Mouse (Mus musculus) MEL (cell line): ENCODE data around the gene Col11a2. TPM values are rescaled to one million over a fixed set of nuclear protein-coding genes. Genes with fewer than 3 reads are reported as not detected.
"Not testable (repeated sequence)": the region's sequence is repeated elsewhere in the genome, so short reads cannot be mapped to it uniquely, and the experiment has no call there.

Experiments used
- DNase-seq: peaks from one replicate; pipeline ENCODE4 v3.0.0; 2011; ENCODE audit warnings: low read depth, low spot score
- H3K27ac ChIP-seq: 2 replicates; pipeline ENCODE4 v1.5.1; 2012; ENCODE audit warnings: low read depth, mild to moderate bottlenecking, control low read depth, low read length, moderate library complexity; ENCODE audit not compliant: control insufficient read depth
- H3K27me3 ChIP-seq, 2 experiments: fragments of 150-350 bp in 1 of 2; sonication (generic) in 1 of 2; 2 replicates each; pipeline ENCODE4 v1.6.1; 2012; ENCODE audit warnings: low read length in 2 of 2, mild to moderate bottlenecking in 2 of 2, improper control_type of control experiment in 1 of 2, moderate library complexity in 1 of 2; ENCODE audit not compliant: insufficient read depth in 2 of 2, control insufficient read depth in 1 of 2
- H3K36me3 ChIP-seq, 2 experiments: 2 replicates each; pipeline ENCODE4 v1.6.1; 2012 to 2014; ENCODE audit warnings: low read length in 2 of 2, improper control_type of control experiment in 1 of 2, inconsistent platforms in 1 of 2, mild to moderate bottlenecking in 1 of 2; ENCODE audit not compliant: insufficient read depth in 2 of 2, control insufficient read depth in 1 of 2
- H3K4me1 ChIP-seq, 2 experiments: fragments of 150-350 bp in 1 of 2; sonication (generic) in 1 of 2; 2 replicates each; pipeline ENCODE4 v1.6.1; 2012; ENCODE audit warnings: low read length in 2 of 2, improper control_type of control experiment in 1 of 2, mild to moderate bottlenecking in 1 of 2; ENCODE audit not compliant: insufficient read depth in 2 of 2, control insufficient read depth in 1 of 2
- H3K4me3 ChIP-seq, 2 experiments: fragments of 150-350 bp in 1 of 2; sonication (generic) in 1 of 2; 2 replicates each; pipeline ENCODE4 v1.5.1; 2012; ENCODE audit warnings: low read depth in 2 of 2, low read length in 2 of 2, mild to moderate bottlenecking in 2 of 2, moderate library complexity in 2 of 2, control low read depth in 1 of 2, improper control_type of control experiment in 1 of 2; ENCODE audit not compliant: control insufficient read depth in 1 of 2, insufficient read depth in 1 of 2
- H3K79me2 ChIP-seq: 2 replicates; pipeline ENCODE4 v1.6.1; 2012; ENCODE audit warnings: mild to moderate bottlenecking, low read length, moderate library complexity; ENCODE audit not compliant: control insufficient read depth, poor library complexity, insufficient read depth
- H3K9ac ChIP-seq: 2 replicates; pipeline ENCODE4 v1.6.1; 2012; ENCODE audit warnings: low read depth, mild to moderate bottlenecking, control low read depth, low read length, moderate library complexity; ENCODE audit not compliant: control insufficient read depth, poor library complexity, severe bottlenecking
- H3K9me3 ChIP-seq: fragments of 150-350 bp; sonication (generic); replicated peaks from 2 replicates; pipeline ENCODE4 v1.6.1; 2012; ENCODE audit warnings: mild to moderate bottlenecking, low read length, improper control_type of control experiment, moderate library complexity; ENCODE audit not compliant: insufficient read depth
- E2F4 ChIP-seq: IDR thresholded peaks from 2 replicates; pipeline ENCODE4 v1.6.1; 2011; ENCODE audit warnings: low read depth, low read length, improper control_type of control experiment, borderline replicate concordance
- JUND ChIP-seq: IDR thresholded peaks from 2 replicates; pipeline ENCODE4 v1.6.1; 2011; ENCODE audit warnings: low read depth, mild to moderate bottlenecking, improper control_type of control experiment, low read length
- POLR2A ChIP-seq, 2 experiments: IDR thresholded peaks; 2 replicates each; pipeline ENCODE4 v1.6.1; 2011 to 2012; ENCODE audit warnings: low read length in 2 of 2, mild to moderate bottlenecking in 2 of 2, control low read depth in 1 of 2, improper control_type of control experiment in 1 of 2, low read depth in 1 of 2, moderate library complexity in 1 of 2; ENCODE audit not compliant: control insufficient read depth in 1 of 2, insufficient read depth in 1 of 2, poor library complexity in 1 of 2
- POLR2AphosphoS2 ChIP-seq: IDR thresholded peaks from 2 replicates; pipeline ENCODE4 v1.6.1; 2011; ENCODE audit warnings: low read length, improper control_type of control experiment
- POLR2AphosphoS5 ChIP-seq: IDR thresholded peaks from 2 replicates; pipeline ENCODE4 v1.6.1; 2012; ENCODE audit warnings: low read depth, borderline replicate concordance, mild to moderate bottlenecking, inconsistent platforms, low read length, moderate library complexity, mixed read lengths
- USF1 ChIP-seq: IDR thresholded peaks from 2 replicates; pipeline ENCODE4 v1.6.1; 2014; ENCODE audit warnings: low read depth, mild to moderate bottlenecking, inconsistent platforms, low read length, improper control_type of control experiment, moderate library complexity
- ZC3H11A ChIP-seq: IDR thresholded peaks from 2 replicates; pipeline ENCODE4 v1.6.1; 2012; ENCODE audit warnings: low read depth, mild to moderate bottlenecking, inconsistent platforms, low read length, improper control_type of control experiment
- ZNF384 ChIP-seq: IDR thresholded peaks from 2 replicates; pipeline ENCODE4 v1.6.1; 2012; ENCODE audit warnings: low read depth, mild to moderate bottlenecking, inconsistent platforms, low read length, improper control_type of control experiment
- polyA plus RNA-seq, 2 experiments: library from polyadenylated mRNA; stranded (reverse) in 1 of 2; unstranded in 1 of 2; fragments of >175 nt in 1 of 2; fragments of >200 nt in 1 of 2; gene quantifications; 2 replicates each; pipeline versions ENCODE4 v1.2.1 to v1.2.4; 2012; ENCODE audit warnings: low replicate concordance in 2 of 2, low read depth in 1 of 2; ENCODE audit not compliant: insufficient read length in 2 of 2, insufficient read depth in 1 of 2, missing spikeins in 1 of 2
- total RNA-seq: library from RNA; depleted of rRNA; stranded (reverse); fragments of 300-350 nt; gene quantifications from 2 replicates; pipeline ENCODE4 v1.2.3, GENCODE M21; 2012

Col11a2 gene
- total and polyA plus RNA-seq, 3 experiments, result 4.6 to 14.5 TPM; not detected in 1

DNA sequence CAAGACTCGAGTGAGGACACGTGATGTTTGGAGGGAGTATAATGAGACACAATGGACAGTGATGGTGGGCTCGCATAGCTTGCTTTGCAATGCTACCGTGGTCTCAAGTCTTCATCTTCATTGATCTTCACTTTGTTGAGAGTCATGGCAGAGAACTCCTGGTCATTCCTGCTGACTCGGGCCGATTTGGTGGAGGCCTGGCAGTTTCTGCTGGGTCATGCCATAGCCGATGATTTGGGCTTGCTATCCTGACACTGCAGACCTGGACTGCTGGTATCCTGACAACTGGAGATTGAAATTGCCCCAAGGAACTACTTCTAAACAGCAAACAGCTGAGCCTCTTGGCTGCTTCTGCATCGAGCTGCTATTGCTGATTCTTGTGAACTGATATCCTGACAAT lies 44.3 kb upstream of the Col11a2 start:
- no peaks in the 10 kb centered on the region for H3K27me3 ChIP-seq
- H3K79me2 ChIP-seq, result peaks cover 2% of the 10 kb centered on the region
- H3K4me1 ChIP-seq, result no peaks in the 10 kb centered on the region
- no peak overlapping the region for H3K27ac ChIP-seq
- no peak overlapping the region for H3K9ac ChIP-seq
- no peak overlapping the region for H3K4me3 ChIP-seq
- H3K36me3 ChIP-seq, result no peaks in the 10 kb centered on the region
- TF ChIP-seq ZNF384 (no peak), E2F4 (no peak), POLR2A (IDR thresholded peaks at IDR 0.05; ENCODE audit: control insufficient read depth in 1 of 2, insufficient read depth in 1 of 2, low read depth in 1 of 2, low read length in 2 of 2, poor library complexity in 1 of 2) (no peak)
- DNase-seq, result no peak
- no peaks in the 10 kb centered on the region for H3K9me3 ChIP-seq

DNA sequence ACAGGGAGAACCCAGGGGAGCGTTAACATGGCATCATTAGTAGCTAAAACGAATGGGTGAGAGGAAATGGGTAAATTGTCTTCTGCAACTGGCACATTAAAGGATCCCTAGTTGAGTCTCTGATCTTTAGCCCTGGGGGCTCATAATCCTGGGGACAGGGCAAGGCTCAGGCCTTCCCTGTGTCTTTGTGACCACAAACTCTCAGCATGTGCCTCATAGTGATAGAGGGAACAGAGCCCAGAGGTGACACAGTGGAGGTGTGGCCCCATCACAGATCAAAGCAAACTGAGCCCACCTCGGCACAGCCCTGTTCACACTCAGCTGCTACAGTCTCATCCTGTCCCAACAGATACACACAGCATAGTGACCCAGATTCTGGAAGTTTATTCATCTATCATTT lies 43.6 kb upstream of the Col11a2 start:
- H3K4me3 ChIP-seq, result no peak overlapping the region
- H3K4me1 ChIP-seq, result no peaks in the 10 kb centered on the region
- TF ChIP-seq JUND (no peak), USF1 (no peak), POLR2AphosphoS5 (no peak), POLR2AphosphoS2 (no peak), ZC3H11A (no peak)
- no peaks in the 10 kb centered on the region for H3K9me3 ChIP-seq
- H3K9ac ChIP-seq, result no peak overlapping the region
- H3K27ac ChIP-seq, result no peak overlapping the region
- no peak for DNase-seq
- no peaks in the 10 kb centered on the region for H3K36me3 ChIP-seq
- no peaks in the 10 kb centered on the region for H3K27me3 ChIP-seq
- H3K79me2 ChIP-seq, result peaks cover 2% of the 10 kb centered on the region

DNA sequence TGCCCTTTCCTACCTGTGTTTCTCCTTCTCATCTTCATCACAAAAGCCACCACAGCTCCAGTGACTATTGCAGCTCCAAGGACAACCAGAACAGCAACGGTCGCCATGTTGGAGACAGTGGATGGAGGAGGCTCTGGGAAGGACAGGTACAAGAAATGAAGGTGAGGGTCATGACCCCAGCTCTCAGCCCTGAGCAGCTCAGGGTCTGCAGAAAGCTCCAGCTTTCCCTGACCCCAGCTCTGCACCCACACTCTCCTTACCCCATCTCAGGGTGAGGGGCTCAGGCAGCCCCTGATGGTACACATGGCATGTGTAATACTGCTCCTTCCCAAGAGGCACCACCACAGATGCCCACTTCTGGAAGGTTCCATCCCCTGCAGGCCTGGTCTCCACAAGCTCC lies 42.2 kb upstream of the Col11a2 start:
- DNase-seq, H3K9ac ChIP-seq, H3K27ac ChIP-seq, H3K79me2 ChIP-seq, H3K27me3 ChIP-seq, H3K4me1 ChIP-seq, H3K4me3 ChIP-seq, H3K9me3 ChIP-seq, H3K36me3 ChIP-seq: not testable (repeated sequence)

DNA sequence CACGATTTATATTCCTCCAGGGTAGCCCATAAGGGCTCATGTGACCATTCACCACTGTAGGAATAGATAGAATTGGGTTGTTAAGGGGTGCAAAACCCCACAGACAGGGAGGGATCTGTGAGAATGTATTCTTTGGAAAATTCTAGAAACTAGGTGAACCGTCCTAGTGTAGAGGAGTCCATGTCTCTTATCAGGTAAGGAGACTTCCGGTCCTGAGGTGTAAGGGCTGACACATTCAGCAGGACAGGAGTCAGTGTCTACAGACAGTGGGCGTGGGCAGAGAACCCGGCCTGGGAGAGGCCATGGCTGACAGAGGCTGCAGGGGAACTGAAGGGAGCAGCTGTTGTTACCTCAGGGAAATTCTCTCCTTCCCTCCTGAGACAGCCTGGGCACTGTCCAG lies 40.5 kb upstream of the Col11a2 start:
- H3K4me3 ChIP-seq, H3K27ac ChIP-seq, H3K36me3 ChIP-seq, H3K4me1 ChIP-seq, H3K9ac ChIP-seq, H3K79me2 ChIP-seq, H3K27me3 ChIP-seq, DNase-seq, H3K9me3 ChIP-seq: not testable (repeated sequence)
